Mouse (Mus musculus) midbrain, embryonic 10.5 days (tissue): ENCODE data around the gene Trarg1. TPM values are rescaled to one million over a fixed set of nuclear protein-coding genes. Genes with fewer than 3 reads are reported as not detected.

Experiments used
- DNase-seq: peaks from one replicate; pipeline ENCODE4 v3.0.0-alpha.2; 2017; ENCODE audit warnings: low spot score
- H3K27ac ChIP-seq: fragments of 300-500 bp; sonication (generic); replicated peaks from 2 replicates; pipeline ENCODE4 v1.5.1; 2016; ENCODE audit warnings: mild to moderate bottlenecking
- H3K27me3 ChIP-seq: fragments of 300-500 bp; sonication (generic); 2 replicates; pipeline ENCODE4 v1.6.1; 2016; ENCODE audit warnings: low read depth, mild to moderate bottlenecking; ENCODE audit not compliant: poor library complexity, severe bottlenecking
- H3K36me3 ChIP-seq: fragments of 300-500 bp; sonication (generic); 2 replicates; pipeline ENCODE4 v1.6.1; 2016; ENCODE audit warnings: mild to moderate bottlenecking, moderate library complexity
- H3K4me1 ChIP-seq: fragments of 300-500 bp; sonication (generic); 2 replicates; pipeline ENCODE4 v1.6.1; 2016
- H3K4me3 ChIP-seq: fragments of 300-500 bp; sonication (generic); 2 replicates; pipeline ENCODE4 v1.5.1; 2016; ENCODE audit warnings: mild to moderate bottlenecking, moderate library complexity
- H3K9me3 ChIP-seq: fragments of 300-500 bp; sonication (generic); replicated peaks from 2 replicates; pipeline ENCODE4 v1.6.1; 2016; ENCODE audit warnings: mild to moderate bottlenecking
- WGBS: fragments of 180-500 bp; shearing (Covaris S2); methylation state at CpG from one replicate; pipeline ENCODE4 v1.1.7; 2016; 5-methylcytosine and 5-hydroxymethylcytosine counted together
- polyA plus RNA-seq: library from polyadenylated mRNA; unstranded; fragments of >200 nt; fragmentation: Nextera tagmentation; extraction: Ambion mirVana; gene quantifications from 2 replicates; pipeline ENCODE4 v1.2.1, GENCODE M21; 2016

Trarg1 gene
- polyA plus RNA-seq, 1 experiment from 2014 or later: 0.05 TPM

DNA sequence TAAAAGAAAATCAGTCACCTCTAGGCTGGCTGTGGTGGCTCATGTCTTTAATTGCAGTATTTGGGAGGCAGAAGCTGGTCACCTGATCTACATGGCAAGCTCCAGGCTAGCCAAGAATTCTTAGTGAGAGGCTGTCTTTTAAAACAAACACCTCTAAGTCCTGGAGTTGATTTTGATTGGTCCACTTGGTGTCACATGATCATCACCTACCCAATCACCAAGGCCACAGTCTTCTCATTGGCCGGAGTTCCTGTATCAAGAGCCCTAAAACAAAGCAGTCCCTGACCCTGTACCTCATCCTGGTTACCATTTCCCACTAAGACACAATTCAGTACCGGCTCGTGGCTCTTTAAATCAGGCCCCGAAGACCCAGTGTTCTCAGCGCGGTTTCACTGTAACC is 16.2 kb downstream of the Trarg1 start:
- 66% methylated on average over 6 of the region's 6 CpGs for WGBS
- no peak for DNase-seq
- Histone ChIP-seq H3K9me3 (no peaks in the 10 kb centered on the region), H3K27ac (no peak overlapping the region), H3K4me3 (no peak overlapping the region), H3K4me1 (no peaks in the 10 kb centered on the region), H3K36me3 (no peaks in the 10 kb centered on the region), H3K27me3 (0 out of 2 replicates have a peak, but pooled peaks cover 5% of the 10 kb centered on the region)

DNA sequence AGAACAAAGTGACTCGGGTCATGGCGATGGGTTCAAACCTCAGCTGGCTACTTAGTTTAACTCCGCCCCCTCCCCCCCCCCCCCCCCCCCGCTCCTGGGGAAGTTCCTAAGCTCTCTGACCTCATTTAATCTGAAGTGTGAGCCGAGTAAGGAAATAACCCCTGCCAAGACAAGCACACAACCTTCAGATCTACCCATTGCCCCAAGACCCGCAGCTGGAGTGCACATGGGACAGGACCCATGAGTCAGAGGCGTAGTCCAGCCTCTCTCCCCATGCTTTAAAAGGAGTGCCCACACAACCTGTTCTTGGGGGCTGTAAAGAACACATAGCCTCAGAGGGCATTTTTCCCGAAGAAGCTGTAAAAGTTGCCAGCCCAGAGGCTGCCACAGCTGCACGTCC is 20.0 kb downstream of the Trarg1 start:
- H3K9me3 ChIP-seq: no peaks in the 10 kb centered on the region
- 72% methylated on average over 8 of the region's 9 CpGs for WGBS
- DNase-seq: no peak
- H3K4me3 ChIP-seq: no peak overlapping the region
- no peak overlapping the region for H3K27ac ChIP-seq
- no peaks in the 10 kb centered on the region for H3K4me1 ChIP-seq
- H3K36me3 ChIP-seq: no peaks in the 10 kb centered on the region
- H3K27me3 ChIP-seq: 0 out of 2 replicates have a peak, but pooled peaks cover 5% of the 10 kb centered on the region

DNA sequence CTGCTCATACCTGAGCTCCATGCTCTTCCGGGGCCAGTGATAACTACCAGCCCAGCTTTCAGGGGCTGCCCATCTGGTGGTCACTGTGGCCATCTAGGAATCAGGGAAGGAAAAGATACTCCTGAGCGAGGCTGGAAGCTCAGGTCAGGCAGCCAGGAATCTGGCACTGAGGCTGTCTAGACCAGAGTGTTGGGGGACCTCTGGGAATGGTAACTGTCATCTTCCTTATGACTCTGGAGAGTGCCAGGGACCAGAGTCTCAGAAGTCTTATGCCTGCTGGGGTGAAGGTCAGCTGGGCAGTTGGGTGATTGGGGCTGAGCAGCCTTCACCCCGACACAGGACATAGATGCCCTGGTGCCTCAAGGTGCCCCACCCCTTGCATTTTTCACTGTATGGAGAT is 28.0 kb downstream of the Trarg1 start:
- Histone ChIP-seq H3K4me1 (peaks cover 29% of the 10 kb centered on the region), H3K27me3 (no peaks in the 10 kb centered on the region), H3K36me3 (no peaks in the 10 kb centered on the region), H3K4me3 (no peak overlapping the region), H3K27ac (no peak overlapping the region), H3K9me3 (peaks cover 12% of the 10 kb centered on the region; the same call in 1 of the 2 replicates)
- no peak for DNase-seq
- WGBS: 85% methylated on average over 3 of the region's 3 CpGs

DNA sequence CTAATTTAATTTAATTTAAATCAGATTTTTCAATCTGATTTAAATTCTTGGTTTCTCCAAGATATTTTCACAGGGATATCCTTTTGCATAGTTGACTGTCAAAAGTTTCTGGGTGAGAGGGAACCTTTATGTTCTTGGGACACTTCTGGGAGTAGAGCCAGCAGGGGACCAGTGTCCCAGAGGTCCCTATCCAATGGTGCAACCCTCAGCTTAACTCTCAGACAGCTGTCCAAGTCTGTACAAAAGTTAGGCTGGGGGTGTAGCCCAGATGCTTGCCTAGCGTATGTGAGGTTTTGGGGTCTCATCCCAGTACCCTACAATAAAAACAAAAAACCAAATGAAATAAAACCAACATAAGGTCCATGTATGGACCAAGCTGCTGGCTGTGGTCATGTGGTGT is 28.5 kb downstream of the Trarg1 start:
- Histone ChIP-seq H3K4me1 (peaks cover 29% of the 10 kb centered on the region), H3K27ac (no peak overlapping the region), H3K36me3 (no peaks in the 10 kb centered on the region), H3K27me3 (no peaks in the 10 kb centered on the region), H3K9me3 (peaks cover 12% of the 10 kb centered on the region; the same call in 1 of the 2 replicates), H3K4me3 (no peak overlapping the region)
- WGBS: 94% methylated on average over 1 of the region's 1 CpGs
- DNase-seq: no peak

DNA sequence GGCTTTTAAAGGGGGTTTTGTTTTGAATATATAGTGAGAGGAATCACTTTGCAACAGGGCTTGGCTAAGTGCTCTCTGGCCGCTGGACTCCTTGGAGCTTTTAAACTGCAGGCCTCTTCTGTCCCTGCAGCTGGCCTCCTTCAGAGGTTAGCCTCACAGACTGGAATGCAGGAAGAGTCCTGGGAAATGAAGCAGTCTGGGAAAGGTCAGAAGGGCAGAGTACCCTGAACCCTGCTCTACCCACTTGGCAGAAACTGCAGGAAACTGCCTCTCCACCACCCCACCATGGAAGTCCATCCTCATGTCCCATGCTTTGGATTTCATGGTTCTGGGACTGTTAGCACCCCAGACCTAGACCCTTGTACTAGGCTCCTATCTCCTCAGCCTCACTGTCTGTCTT is 29.3 kb downstream of the Trarg1 start:
- no peak for DNase-seq
- Histone ChIP-seq H3K27ac (no peak overlapping the region), H3K4me3 (no peak overlapping the region), H3K4me1 (peaks cover 29% of the 10 kb centered on the region), H3K9me3 (peaks cover 12% of the 10 kb centered on the region; the same call in 1 of the 2 replicates), H3K36me3 (no peaks in the 10 kb centered on the region), H3K27me3 (no peaks in the 10 kb centered on the region)
- WGBS: 34% methylated on average over 1 of the region's 1 CpGs

DNA sequence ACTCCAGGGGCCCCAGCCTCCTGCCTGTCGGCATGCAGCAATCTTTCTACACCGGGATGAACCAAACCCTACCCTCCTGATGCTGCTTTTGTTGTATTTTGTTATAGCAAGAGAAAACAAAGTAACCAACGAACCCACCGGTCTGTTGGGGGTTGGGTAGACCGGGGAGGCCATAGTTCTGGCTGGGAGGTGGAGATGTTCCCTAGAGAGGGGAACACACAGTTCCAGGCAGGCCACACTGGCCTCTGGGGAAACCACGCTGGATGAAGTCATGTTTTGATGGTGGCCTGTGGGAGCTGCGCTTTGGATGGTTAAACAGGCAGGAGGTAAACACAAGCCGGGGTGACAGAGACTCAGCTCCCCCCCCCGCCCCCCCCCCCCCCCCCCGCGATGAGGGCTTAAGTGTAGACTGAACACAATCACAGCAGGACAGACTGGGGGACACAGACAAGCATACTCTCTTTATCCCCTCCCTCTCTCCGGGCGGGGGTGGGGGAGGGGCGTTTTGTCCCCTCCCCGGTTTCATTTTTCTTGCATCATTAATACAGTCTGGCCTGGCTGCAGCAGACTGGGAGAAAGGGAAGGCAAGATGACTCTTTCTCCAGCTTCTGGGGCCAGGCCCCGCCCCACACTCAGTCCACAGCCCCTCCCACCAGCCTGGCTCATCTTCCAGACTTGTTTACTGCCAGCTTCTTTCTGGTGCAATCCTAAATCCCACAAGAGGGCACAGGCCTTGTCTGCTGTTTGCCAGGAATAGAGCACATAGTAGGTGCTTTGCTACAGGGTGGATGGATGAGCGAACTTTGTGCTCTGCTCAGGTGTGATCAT is 30.2 kb downstream of the Trarg1 start:
- H3K27me3 ChIP-seq: no peaks in the 10 kb centered on the region
- peak; percentile 14 for DNase-seq
- peak overlapping the region; percentile 60 for H3K27ac ChIP-seq
- 28% methylated on average over 12 of the region's 17 CpGs for WGBS
- H3K4me1 ChIP-seq: peaks cover 29% of the 10 kb centered on the region
- H3K4me3 ChIP-seq: 0 out of 2 replicates have a peak overlapping the region, but pooled peaks have one; percentile 18
- H3K36me3 ChIP-seq: no peaks in the 10 kb centered on the region
- H3K9me3 ChIP-seq: peaks cover 12% of the 10 kb centered on the region; the same call in 1 of the 2 replicates

DNA sequence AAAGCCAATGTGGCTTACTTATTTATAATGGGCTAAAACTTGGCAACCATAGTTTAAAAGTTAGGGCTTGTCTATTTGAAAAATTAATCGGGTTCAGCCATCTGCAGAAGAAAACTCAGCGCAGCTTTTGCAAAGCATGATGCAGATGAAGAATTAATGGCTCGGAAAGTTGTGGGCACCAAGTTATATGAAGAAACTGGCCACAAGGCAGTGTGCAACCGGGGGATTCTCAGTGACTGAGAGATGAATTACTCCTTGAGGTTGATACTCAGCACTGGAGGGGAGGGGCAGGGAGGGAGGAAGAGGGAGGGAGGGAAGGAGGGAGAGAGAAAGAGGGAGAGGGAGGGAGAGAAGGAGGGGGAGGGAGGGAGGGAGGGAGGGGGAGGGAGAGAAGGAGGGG is 37.4 kb downstream of the Trarg1 start:
- no peaks in the 10 kb centered on the region for H3K9me3 ChIP-seq
- H3K36me3 ChIP-seq: no peaks in the 10 kb centered on the region
- DNase-seq: no peak
- no peaks in the 10 kb centered on the region for H3K27me3 ChIP-seq
- WGBS: 88% methylated on average over 4 of the region's 4 CpGs
- H3K4me1 ChIP-seq: no peaks in the 10 kb centered on the region
- H3K27ac ChIP-seq: no peak overlapping the region
- H3K4me3 ChIP-seq: no peak overlapping the region

DNA sequence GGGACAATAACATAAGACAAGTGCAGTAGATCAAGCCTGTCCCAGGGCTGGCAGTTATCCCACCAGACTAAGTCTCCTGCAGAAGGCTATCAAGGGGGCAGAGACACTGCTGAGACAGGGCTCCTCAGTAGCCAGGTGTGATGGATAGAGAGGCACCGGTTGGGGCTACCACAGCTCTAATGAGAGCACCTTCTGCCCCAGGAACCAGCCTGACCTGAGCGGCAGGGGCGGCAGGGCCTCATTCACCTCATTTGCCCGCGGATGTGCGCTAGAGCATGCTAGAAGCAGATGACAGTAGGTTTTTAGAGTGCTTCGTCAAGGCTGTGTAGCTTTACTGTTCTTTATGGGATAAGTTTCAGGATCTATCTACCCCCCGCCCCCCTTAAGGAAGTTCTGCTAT is 44.3 kb downstream of the Trarg1 start:
- H3K4me3 ChIP-seq: no peak overlapping the region

DNA sequence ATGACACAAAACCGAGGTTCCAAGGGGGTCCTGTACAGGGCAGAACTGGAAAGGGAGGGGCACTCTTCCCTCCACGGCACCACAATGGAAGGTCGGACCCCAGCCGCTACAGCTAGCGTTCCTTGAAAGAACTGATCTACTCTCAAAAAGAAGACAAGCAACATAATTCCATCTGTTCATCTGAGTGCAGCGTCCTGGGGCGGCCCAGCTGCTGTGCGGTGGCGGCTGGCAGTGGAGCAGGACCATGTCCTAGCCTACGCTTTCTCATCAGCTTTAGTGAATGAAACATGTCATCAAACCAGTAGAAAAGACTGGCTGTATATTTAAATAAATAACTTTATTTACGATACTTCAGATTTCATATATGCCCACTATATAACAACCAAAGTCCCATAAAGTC is 48.5 kb downstream of the Trarg1 start:
- Histone ChIP-seq H3K36me3 (peaks cover 50% of the 10 kb centered on the region), H3K9me3 (no peaks in the 10 kb centered on the region), H3K4me1 (no peaks in the 10 kb centered on the region), H3K27ac (no peak overlapping the region), H3K27me3 (no peaks in the 10 kb centered on the region), H3K4me3 (no peak overlapping the region)
- no peak for DNase-seq
- 84% methylated on average over 11 of the region's 11 CpGs for whole genome bisulfite sequencing

More for the DNA sequence above, 44.3 kb downstream of the Trarg1 start:
- H3K27ac ChIP-seq: no peak overlapping the region
- no peaks in the 10 kb centered on the region for H3K27me3 ChIP-seq
- no peaks in the 10 kb centered on the region for H3K4me1 ChIP-seq
- no peaks in the 10 kb centered on the region for H3K9me3 ChIP-seq
- DNase-seq: no peak
- H3K36me3 ChIP-seq: peaks cover 14% of the 10 kb centered on the region
- WGBS: 84% methylated on average over 8 of the region's 8 CpGs

DNA sequence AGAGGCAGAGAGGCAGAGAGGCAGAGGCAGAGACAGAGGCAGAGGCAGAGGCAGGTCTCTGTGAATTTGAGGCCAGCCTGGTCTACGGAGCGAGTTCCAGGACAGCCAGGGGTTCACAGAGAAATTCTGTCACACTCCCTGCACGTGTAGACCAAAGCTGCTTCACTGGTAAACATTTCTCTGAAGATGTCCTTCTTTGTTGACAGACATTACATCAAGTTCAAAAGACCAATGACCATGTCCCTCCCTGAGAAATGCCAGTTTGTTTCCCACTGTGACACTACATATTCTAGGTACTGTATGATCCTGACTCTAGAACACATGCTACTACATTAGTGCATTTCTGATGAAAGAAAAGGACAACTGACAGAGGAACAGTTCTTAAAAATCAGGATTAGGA is 51.0 kb downstream of the Trarg1 start:
- Histone ChIP-seq H3K4me1 (peaks cover 17% of the 10 kb centered on the region), H3K36me3 (peaks cover 74% of the 10 kb centered on the region), H3K27me3 (no peaks in the 10 kb centered on the region), H3K4me3 (no peak overlapping the region), H3K27ac (no peak overlapping the region), H3K9me3 (no peaks in the 10 kb centered on the region)
- DNase-seq: no peak
- 85% methylated on average over 3 of the region's 3 CpGs for WGBS

DNA sequence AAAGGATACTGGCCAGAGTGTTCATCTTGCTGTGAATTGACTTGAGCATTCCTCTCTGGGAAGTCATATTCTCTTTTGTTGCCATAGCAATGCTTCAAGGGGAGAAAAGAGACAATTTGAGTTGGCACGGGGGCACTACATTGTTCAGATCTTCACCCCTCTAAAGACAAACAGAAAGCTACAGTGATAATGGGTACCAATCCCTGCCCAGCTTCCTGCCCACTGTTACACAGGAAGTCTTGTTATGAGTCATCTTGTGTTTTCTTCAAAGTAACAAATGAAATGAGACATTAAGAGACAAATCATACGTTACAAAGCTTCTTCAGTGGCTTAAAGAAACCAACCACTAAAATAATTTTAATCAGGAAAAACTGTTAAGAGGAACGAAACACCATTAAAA is 55.0 kb downstream of the Trarg1 start:
- Histone ChIP-seq H3K4me1 (peaks cover 17% of the 10 kb centered on the region), H3K27ac (no peak overlapping the region), H3K4me3 (no peak overlapping the region), H3K27me3 (no peaks in the 10 kb centered on the region), H3K36me3 (peaks cover 73% of the 10 kb centered on the region), H3K9me3 (no peaks in the 10 kb centered on the region)
- 66% methylated on average over 3 of the region's 3 CpGs for WGBS
- no peak for DNase-seq

DNA sequence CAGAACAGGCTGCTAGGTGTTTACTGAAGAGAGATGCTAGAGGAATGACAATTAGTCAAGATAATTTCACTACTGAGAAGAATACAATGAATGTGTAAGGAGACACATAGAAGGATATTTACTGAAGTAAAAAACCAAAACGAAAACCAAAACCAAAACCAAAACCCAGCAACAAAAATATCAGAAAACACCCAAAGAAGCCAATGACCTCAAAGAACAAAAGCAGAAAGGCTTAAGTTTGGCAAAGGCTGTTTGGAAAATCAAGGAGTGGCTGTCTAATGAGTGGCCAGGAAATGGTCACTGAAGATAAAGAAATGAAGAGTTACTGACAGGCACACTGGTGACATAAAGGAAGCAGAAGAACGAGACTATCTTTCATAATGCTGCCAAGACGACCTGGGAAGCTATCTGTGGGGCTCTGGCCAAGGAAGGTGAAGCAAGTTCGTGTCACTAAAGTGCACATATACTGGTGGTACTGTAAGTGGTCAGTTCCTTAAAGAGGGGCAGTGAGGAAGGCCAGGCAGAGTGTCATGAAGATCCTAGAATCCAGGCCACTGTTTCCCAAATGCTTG is 56.2 kb downstream of the Trarg1 start:
- DNase-seq: no peak
- peaks cover 17% of the 10 kb centered on the region for H3K4me1 ChIP-seq
- H3K9me3 ChIP-seq: no peaks in the 10 kb centered on the region
- no peak overlapping the region for H3K27ac ChIP-seq
- H3K4me3 ChIP-seq: no peak overlapping the region
- 83% methylated on average over 4 of the region's 4 CpGs for WGBS
- peaks cover 62% of the 10 kb centered on the region for H3K36me3 ChIP-seq
- H3K27me3 ChIP-seq: no peaks in the 10 kb centered on the region

DNA sequence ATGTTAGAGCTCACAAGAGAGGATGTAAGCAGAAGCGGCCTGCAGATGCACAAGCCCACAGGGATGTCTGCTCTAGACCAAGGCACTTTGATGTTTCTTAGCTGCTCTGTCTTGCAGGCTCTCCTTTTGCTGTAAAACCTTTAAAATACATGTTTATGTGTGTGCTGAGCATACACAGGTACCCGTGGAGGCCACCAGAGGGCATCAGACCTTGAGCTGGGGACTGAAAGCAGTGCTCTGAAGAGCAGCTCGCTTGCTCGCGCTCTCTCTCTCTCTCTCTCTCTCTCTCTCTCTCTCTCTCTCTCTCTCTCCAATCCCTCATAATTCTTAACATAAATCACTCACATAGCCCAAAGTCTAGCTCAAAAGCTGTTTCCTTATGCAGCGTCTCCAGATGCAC is 59.5 kb downstream of the Trarg1 start:
- H3K9me3 ChIP-seq: no peaks in the 10 kb centered on the region
- no peaks in the 10 kb centered on the region for H3K27me3 ChIP-seq
- H3K4me3 ChIP-seq: no peak overlapping the region
- WGBS: 77% methylated on average over 6 of the region's 6 CpGs
- H3K4me1 ChIP-seq: peaks cover 13% of the 10 kb centered on the region
- DNase-seq: peak; percentile 20
- peaks cover 54% of the 10 kb centered on the region for H3K36me3 ChIP-seq
- H3K27ac ChIP-seq: no peak overlapping the region
